Mouse (Mus musculus) G1E (cell line): Measurements from ENCODE around the gene Cldn3. TPM values are rescaled to one million over a fixed set of nuclear protein-coding genes. Genes with fewer than 3 reads are reported as not detected.
"Not testable (repeated sequence)": the region's sequence is repeated elsewhere in the genome, so short reads cannot be mapped to it uniquely, and the experiment has no call there.

Experiments used
- ATAC-seq: 2 replicates; pipeline ENCODE4 v1.8.0; 2016; ENCODE audit warnings: mild to moderate bottlenecking; ENCODE audit not compliant: insufficient number of reproducible peaks, poor library complexity, low FRiP score, severe bottlenecking; ENCODE audit errors: extremely low read depth
- DNase-seq: peaks from one replicate; pipeline ENCODE4 v3.0.0; 2012; ENCODE audit warnings: low spot score
- H3K27me3 ChIP-seq: 2 replicates; pipeline ENCODE4 v1.6.1; 2012; ENCODE audit warnings: mild to moderate bottlenecking, low read length, inconsistent platforms; ENCODE audit not compliant: insufficient read depth
- H3K36me3 ChIP-seq: replicated peaks from 2 replicates; pipeline ENCODE3; 2012; ENCODE audit warnings: mild to moderate bottlenecking, inconsistent platforms
- H3K4me1 ChIP-seq: 2 replicates; pipeline ENCODE4 v1.6.1; 2012; ENCODE audit warnings: low read depth, low read length, inconsistent platforms, mixed read lengths; ENCODE audit not compliant: insufficient read depth
- H3K4me3 ChIP-seq: 2 replicates; pipeline ENCODE4 v1.5.1; 2012; ENCODE audit warnings: low read depth, mild to moderate bottlenecking, inconsistent platforms, low read length, moderate library complexity, mixed read lengths
- H3K9me3 ChIP-seq: replicated peaks from 2 replicates; pipeline ENCODE4 v1.6.1; 2012; ENCODE audit warnings: inconsistent platforms
- CTCF ChIP-seq: IDR thresholded peaks from 2 replicates; pipeline ENCODE4 v1.5.1; 2012; ENCODE audit warnings: low read depth, low read length, inconsistent platforms, mixed read lengths
- GATA1 ChIP-seq: IDR thresholded peaks from 2 replicates; pipeline ENCODE4 v1.6.1; 2012; ENCODE audit warnings: borderline replicate concordance, low read length, inconsistent platforms, mixed read lengths
- GATA2 ChIP-seq: IDR thresholded peaks from 2 replicates; pipeline ENCODE4 v1.6.1; 2012; ENCODE audit warnings: low read depth, low read length, inconsistent platforms, borderline replicate concordance
- POLR2AphosphoS5 ChIP-seq: IDR thresholded peaks from 2 replicates; pipeline ENCODE4 v1.6.1; 2012; ENCODE audit warnings: low read depth, low read length, inconsistent platforms; ENCODE audit not compliant: insufficient replicate concordance
- TAL1 ChIP-seq: conservative IDR thresholded peaks from 2 replicates; pipeline ENCODE4 v1.6.1; 2012; ENCODE audit warnings: low read depth, low read length, inconsistent platforms, mixed read lengths
- polyA plus RNA-seq: library from polyadenylated mRNA; stranded (reverse); fragments of >175 nt; gene quantifications from 2 replicates; pipeline ENCODE4 v1.2.3, GENCODE M21; 2012
- total RNA-seq, 2 experiments: library from RNA; stranded (forward) in 1 of 2; stranded (reverse) in 1 of 2; fragments of 200-1000 nt in 1 of 2; fragments of >200 nt in 1 of 2; fragmentation: Nextera tagmentation in 1 of 2; gene quantifications; 2 replicates each; pipeline ENCODE4 v1.2.3; 2014 to 2017

Cldn3 gene
- total and polyA plus RNA-seq, 3 experiments: 0.87 TPM; not detected in 2

DNA sequence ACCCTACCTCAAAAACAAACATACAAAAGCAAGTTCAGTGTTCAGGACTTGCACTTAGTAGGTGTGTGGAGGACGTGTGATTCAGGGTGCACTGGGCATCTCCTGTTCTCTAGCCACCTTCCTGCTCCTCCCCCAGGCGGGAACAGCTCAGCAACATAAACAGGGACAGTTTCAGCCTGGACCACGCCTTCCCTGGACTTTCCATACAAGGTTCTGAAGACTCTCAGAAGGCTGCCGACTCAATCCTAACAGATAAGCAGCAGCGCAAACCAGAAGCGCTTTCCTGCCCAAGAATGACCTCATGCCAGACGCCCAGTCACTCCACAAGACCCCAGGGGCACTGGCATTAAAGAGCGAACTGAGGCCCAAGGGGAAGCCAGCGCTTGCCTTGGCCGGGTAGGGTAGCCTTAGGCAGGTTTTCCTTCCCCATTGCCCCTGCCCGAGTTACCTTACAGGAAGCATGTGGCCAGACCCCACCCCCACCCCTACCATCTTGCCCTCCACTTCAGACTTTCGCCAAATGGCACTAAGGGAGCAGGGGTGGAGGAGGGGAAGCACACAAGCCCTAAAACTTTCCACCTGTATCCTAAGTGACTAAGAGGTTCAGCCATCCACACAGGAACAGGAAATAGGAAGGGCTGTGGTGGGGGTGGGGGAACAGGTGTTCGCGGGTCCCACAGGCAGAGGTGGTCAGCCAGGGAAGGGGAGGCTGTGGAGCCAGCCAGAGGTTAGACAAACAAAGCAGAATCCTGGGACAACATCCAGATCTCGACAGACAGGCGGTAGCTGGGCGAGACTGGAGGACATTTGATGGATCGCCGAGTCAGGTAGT lies 34.7 kb upstream of the Cldn3 start:
- TF ChIP-seq GATA1 (no peak), GATA2 (no peak), POLR2AphosphoS5 (no peak), CTCF (no peak), TAL1 (no peak)
- H3K27me3 ChIP-seq: peaks cover 49% of the 10 kb centered on the region
- H3K36me3 ChIP-seq: no peaks in the 10 kb centered on the region
- DNase-seq: no peak
- no peak overlapping the region for H3K4me3 ChIP-seq
- H3K4me1 ChIP-seq: peaks cover 7% of the 10 kb centered on the region
- no peak for ATAC-seq
- H3K9me3 ChIP-seq: no peaks in the 10 kb centered on the region

DNA sequence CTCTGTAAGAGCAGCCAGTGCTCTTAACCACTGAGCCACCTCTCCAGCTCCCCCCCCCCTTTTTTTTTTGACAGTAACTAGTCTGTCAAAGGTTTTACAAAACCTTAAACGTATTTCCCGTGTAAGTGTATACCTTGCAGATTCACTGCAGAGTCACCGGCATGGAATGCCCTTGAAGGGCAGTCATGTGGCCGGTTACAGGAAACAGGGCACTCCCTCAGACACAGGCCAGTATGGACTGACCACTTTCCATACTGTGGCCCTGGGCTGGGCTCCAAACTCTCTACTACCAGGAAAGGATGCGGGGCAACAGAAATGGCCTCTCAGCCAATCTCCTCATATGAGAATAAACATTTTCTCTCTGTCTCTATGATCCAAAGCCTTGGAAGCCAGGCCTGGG lies 30.5 kb upstream of the Cldn3 start:
- ATAC-seq: no peak
- H3K4me3 ChIP-seq: no peak overlapping the region
- no peak for DNase-seq
- H3K9me3 ChIP-seq: no peaks in the 10 kb centered on the region
- no peak for TF ChIP-seq TAL1
- TF ChIP-seq CTCF: no peak
- TF ChIP-seq GATA2: no peak
- no peak for TF ChIP-seq GATA1
- TF ChIP-seq POLR2AphosphoS5: no peak
- H3K27me3 ChIP-seq: peaks cover 41% of the 10 kb centered on the region
- peaks cover 23% of the 10 kb centered on the region for H3K4me1 ChIP-seq
- no peaks in the 10 kb centered on the region for H3K36me3 ChIP-seq

DNA sequence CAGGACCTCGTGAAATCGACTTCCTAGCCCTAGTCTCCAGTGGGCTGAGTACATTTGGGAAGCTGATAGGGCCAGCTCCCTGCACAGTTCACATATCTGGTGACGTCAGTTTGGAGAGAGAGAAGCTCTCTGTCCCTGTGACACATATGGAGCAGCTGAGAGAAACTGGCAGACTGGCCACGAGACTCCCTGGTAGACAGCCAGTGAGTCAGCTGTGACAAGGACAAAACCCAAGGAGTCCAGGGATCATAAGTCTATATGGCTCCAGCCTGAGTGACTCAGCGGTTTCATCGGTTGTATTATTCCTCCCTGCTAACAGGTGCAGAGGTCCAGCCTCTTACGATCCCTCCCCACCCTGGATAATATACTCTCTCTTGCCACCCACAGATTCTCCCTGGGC lies 26.9 kb upstream of the Cldn3 start:
- H3K9me3 ChIP-seq: no peaks in the 10 kb centered on the region
- H3K27me3 ChIP-seq: peaks cover 22% of the 10 kb centered on the region
- TF ChIP-seq TAL1 (no peak), GATA2 (no peak), CTCF (no peak), POLR2AphosphoS5 (no peak)
- H3K4me3 ChIP-seq: no peak overlapping the region
- ATAC-seq (0 out of 2 replicates have a peak, but pooled peaks have one; percentile 15), DNase-seq (no peak)
- peaks cover 25% of the 10 kb centered on the region for H3K4me1 ChIP-seq
- H3K36me3 ChIP-seq: no peaks in the 10 kb centered on the region

DNA sequence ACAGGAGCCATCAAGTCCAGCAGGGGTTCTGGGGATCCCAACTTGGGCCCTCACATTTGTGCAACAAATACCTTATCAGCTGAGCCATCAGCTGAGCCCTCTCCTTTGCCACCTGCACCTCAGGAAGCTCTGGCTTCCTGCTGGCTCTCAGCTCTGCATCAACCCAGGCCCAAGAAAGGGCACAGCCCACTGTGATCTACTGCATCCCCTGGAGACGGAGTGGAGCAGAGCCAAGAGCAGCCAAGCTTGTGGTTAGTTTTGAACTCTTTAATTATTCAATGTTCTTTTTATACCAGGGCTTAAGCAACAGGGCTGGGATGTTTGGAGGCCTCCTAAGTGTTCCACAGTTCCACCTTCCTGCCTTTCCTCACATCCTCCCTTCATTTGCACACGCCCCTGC lies 25.6 kb upstream of the Cldn3 start:
- Histone ChIP-seq H3K27me3 (peaks cover 11% of the 10 kb centered on the region; the same call in 1 of the 2 replicates), H3K9me3 (no peaks in the 10 kb centered on the region), H3K36me3 (no peaks in the 10 kb centered on the region), H3K4me1 (peaks cover 30% of the 10 kb centered on the region), H3K4me3 (no peak overlapping the region)
- ATAC-seq: no peak
- no peak for DNase-seq
- TF ChIP-seq GATA1 (no peak), TAL1 (no peak), GATA2 (no peak)

DNA sequence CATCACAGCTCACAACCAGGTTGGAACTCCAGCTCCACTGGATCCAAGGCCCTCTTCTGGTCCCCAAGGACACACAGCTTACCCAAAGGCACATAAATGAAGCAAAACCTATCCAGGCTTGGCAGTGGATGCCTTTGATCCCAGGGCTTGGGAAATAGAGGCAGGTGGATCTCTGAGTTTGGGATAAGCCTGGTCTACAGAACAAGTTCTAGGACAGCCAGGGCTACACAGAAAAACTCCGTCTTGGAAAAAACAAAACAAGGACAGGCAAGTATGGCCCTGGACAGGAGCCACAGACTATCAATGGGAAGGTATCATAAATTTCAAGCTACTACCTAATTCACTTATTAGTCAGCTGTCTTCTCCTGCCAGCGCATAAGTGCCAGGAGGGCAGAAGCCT lies 24.5 kb upstream of the Cldn3 start:
- ATAC-seq: no peak
- H3K4me1 ChIP-seq: peaks cover 41% of the 10 kb centered on the region

DNA sequence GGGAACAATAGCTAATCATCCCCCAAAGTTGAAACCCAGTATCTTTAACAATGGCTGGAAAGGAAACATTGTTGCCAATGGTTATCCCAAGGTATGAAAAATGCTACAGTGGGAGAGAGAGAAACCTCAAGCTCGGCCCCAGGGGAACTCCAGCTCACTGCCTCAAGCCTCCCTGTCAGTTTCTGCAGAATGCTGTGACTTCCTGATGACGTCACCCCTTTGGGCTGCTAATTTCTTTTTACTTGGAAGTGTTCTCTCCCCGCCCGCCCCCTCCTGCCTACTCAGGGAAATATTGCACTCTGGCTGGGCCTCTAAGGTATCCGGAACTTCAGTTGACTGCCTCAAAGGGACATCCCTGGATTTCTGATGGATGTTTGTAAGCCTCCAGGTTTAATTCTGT lies 22.5 kb upstream of the Cldn3 start:
- H3K4me1 ChIP-seq: peaks cover 49% of the 10 kb centered on the region
- DNase-seq (no peak), ATAC-seq (no peak)
- H3K27me3 ChIP-seq: no peaks in the 10 kb centered on the region
- H3K9me3 ChIP-seq: no peaks in the 10 kb centered on the region
- no peak for TF ChIP-seq POLR2AphosphoS5
- no peak for TF ChIP-seq TAL1
- no peak for TF ChIP-seq CTCF
- no peak for TF ChIP-seq GATA2
- TF ChIP-seq GATA1: no peak
- no peak overlapping the region for H3K4me3 ChIP-seq
- no peaks in the 10 kb centered on the region for H3K36me3 ChIP-seq

More for the DNA sequence above, 24.5 kb upstream of the Cldn3 start:
- DNase-seq: no peak
- H3K9me3 ChIP-seq: no peaks in the 10 kb centered on the region
- H3K36me3 ChIP-seq: no peaks in the 10 kb centered on the region
- TF ChIP-seq TAL1 (no peak), POLR2AphosphoS5 (no peak), GATA1 (no peak), CTCF (no peak), GATA2 (no peak)
- no peak overlapping the region for H3K4me3 ChIP-seq
- peaks cover 6% of the 10 kb centered on the region; the same call in 1 of the 2 replicates for H3K27me3 ChIP-seq

DNA sequence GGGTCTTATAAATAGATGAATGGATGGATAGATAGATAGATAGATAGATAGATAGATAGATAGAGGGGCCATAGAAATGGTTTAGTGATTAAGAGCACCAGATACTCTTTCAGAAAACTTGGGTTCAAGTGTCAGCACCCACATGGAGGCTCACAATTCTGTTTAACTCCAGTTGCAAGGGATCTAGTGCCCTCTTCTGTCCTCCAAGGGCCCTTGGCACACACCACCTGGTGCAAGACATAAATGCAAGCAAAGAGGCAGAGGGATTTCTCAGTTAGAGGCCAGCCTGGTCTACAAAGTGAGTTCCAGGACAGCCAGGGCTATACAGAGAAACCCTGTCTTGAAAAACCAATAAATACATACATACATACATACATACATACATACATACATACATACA lies 21.4 kb upstream of the Cldn3 start:
- not testable (repeated sequence) for H3K9me3 ChIP-seq, DNase-seq, H3K4me3 ChIP-seq, H3K27me3 ChIP-seq, H3K36me3 ChIP-seq, ATAC-seq
- H3K4me1 ChIP-seq: peaks cover 49% of the 10 kb centered on the region
